Mouse (Mus musculus): Measurements from ENCODE around the gene Mapk10.

- TF ChIP-seq CTCF (IDR thresholded peaks at IDR 0.05; ENCODE audit: control insufficient read depth, insufficient read depth, insufficient replicate concordance, low read depth, low read length) (no peak), POLR2A (IDR thresholded peaks at IDR 0.05; ENCODE audit: control insufficient read depth, low read depth, low read length) (no peak)
These were observed 202.2 kb downstream of the Mapk10 start for GRCm38 (mm10) chr5:103008894-103009293.
